Mouse (Mus musculus): ENCODE data around the gene E030018B13Rik. TPM values are rescaled to one million over a fixed set of nuclear protein-coding genes. Genes with fewer than 3 reads are reported as not detected.

The E030018B13Rik gene
- not detected in 2 replicates for total RNA-seq (2017)

- no peak for ATAC-seq (ENCODE audit: extremely low read depth, insufficient number of reproducible peaks, low FRiP score, poor library complexity, severe bottlenecking)
Measured at GRCm38 (mm10) chr7:63916268-63916907, at the start of gene E030018B13Rik. Gene E030018B13Rik (plus strand): TSS chr7:63916857.

GRCm38 (mm10) chr7:63868356-63868918 lies 48.2 kb upstream of the E030018B13Rik start:
- ATAC-seq (ENCODE audit: extremely low read depth, insufficient number of reproducible peaks, low FRiP score, poor library complexity, severe bottlenecking): no peak

- ATAC-seq (ENCODE audit: extremely low read depth, insufficient number of reproducible peaks, low FRiP score, poor library complexity, severe bottlenecking): no peak
Measured at GRCm38 (mm10) chr7:63871698-63872097, 45.0 kb upstream of the E030018B13Rik start.

- no peak for ATAC-seq (ENCODE audit: extremely low read depth, insufficient number of reproducible peaks, low FRiP score, poor library complexity, severe bottlenecking)
Measured at GRCm38 (mm10) chr7:63873880-63874279, 42.8 kb upstream of the E030018B13Rik start.

- ATAC-seq (ENCODE audit: extremely low read depth, insufficient number of reproducible peaks, low FRiP score, poor library complexity, severe bottlenecking): no peak
Measured at GRCm38 (mm10) chr7:63875686-63876085, 41.0 kb upstream of the E030018B13Rik start.

- peak; percentile 49 for ATAC-seq (ENCODE audit: extremely low read depth, insufficient number of reproducible peaks, low FRiP score, poor library complexity, severe bottlenecking)
Measured at GRCm38 (mm10) chr7:63876640-63877039, 40.0 kb upstream of the E030018B13Rik start.

- no peak for ATAC-seq (ENCODE audit: extremely low read depth, insufficient number of reproducible peaks, low FRiP score, poor library complexity, severe bottlenecking)
Measured at GRCm38 (mm10) chr7:63877610-63878009, 39.0 kb upstream of the E030018B13Rik start.

GRCm38 (mm10) chr7:63879583-63879982 lies 37.1 kb upstream of the E030018B13Rik start:
- no peak for ATAC-seq (ENCODE audit: extremely low read depth, insufficient number of reproducible peaks, low FRiP score, poor library complexity, severe bottlenecking)

- ATAC-seq (ENCODE audit: extremely low read depth, insufficient number of reproducible peaks, low FRiP score, poor library complexity, severe bottlenecking): no peak
Measured at GRCm38 (mm10) chr7:63882739-63883138, 33.9 kb upstream of the E030018B13Rik start.

GRCm38 (mm10) chr7:63885025-63885424 lies 31.6 kb upstream of the E030018B13Rik start:
- ATAC-seq (ENCODE audit: extremely low read depth, insufficient number of reproducible peaks, low FRiP score, poor library complexity, severe bottlenecking): no peak

GRCm38 (mm10) chr7:63887034-63887551 lies 29.6 kb upstream of the E030018B13Rik start:
- ATAC-seq (ENCODE audit: extremely low read depth, insufficient number of reproducible peaks, low FRiP score, poor library complexity, severe bottlenecking): no peak

- ATAC-seq (ENCODE audit: extremely low read depth, insufficient number of reproducible peaks, low FRiP score, poor library complexity, severe bottlenecking): no peak
Measured at GRCm38 (mm10) chr7:63887602-63888123, 29.0 kb upstream of the E030018B13Rik start.

GRCm38 (mm10) chr7:63888674-63889073 lies 28.0 kb upstream of the E030018B13Rik start:
- no peak for ATAC-seq (ENCODE audit: extremely low read depth, insufficient number of reproducible peaks, low FRiP score, poor library complexity, severe bottlenecking)

- ATAC-seq (ENCODE audit: extremely low read depth, insufficient number of reproducible peaks, low FRiP score, poor library complexity, severe bottlenecking): no peak
Measured at GRCm38 (mm10) chr7:63889116-63889975, 27.3 kb upstream of the E030018B13Rik start.

- ATAC-seq (ENCODE audit: extremely low read depth, insufficient number of reproducible peaks, low FRiP score, poor library complexity, severe bottlenecking): no peak
Measured at GRCm38 (mm10) chr7:63891488-63892075, 25.1 kb upstream of the E030018B13Rik start.

- ATAC-seq (ENCODE audit: extremely low read depth, insufficient number of reproducible peaks, low FRiP score, poor library complexity, severe bottlenecking): no peak
Measured at GRCm38 (mm10) chr7:63893201-63893600, 23.5 kb upstream of the E030018B13Rik start.

GRCm38 (mm10) chr7:63893729-63894128 lies 22.9 kb upstream of the E030018B13Rik start:
- ATAC-seq (ENCODE audit: extremely low read depth, insufficient number of reproducible peaks, low FRiP score, poor library complexity, severe bottlenecking): no peak

- no peak for ATAC-seq (ENCODE audit: extremely low read depth, insufficient number of reproducible peaks, low FRiP score, poor library complexity, severe bottlenecking)
Measured at GRCm38 (mm10) chr7:63894662-63895061, 22.0 kb upstream of the E030018B13Rik start.

- no peak for ATAC-seq (ENCODE audit: extremely low read depth, insufficient number of reproducible peaks, low FRiP score, poor library complexity, severe bottlenecking)
Measured at GRCm38 (mm10) chr7:63895223-63895622, 21.4 kb upstream of the E030018B13Rik start.

Data from neutrophil, adult 5-6 weeks (primary cell).